Mouse (Mus musculus): ENCODE measurements at regions not wholly inside any gene's neighbourhood (a gene's known extent, or its start where the extent isn't known, plus 50 kb on each side); places are given as distances from the start of the nearest gene placed in this dataset.

- H3K9me3 ChIP-seq (replicated peaks; ENCODE audit: insufficient read depth, low read length), result no peaks in the 10 kb centered on the region
- H3K79me2 ChIP-seq (ENCODE audit: control insufficient read depth, insufficient read depth, low read length, poor library complexity), result no peaks in the 10 kb centered on the region
- H3K9ac ChIP-seq (ENCODE audit: control insufficient read depth, low read depth, low read length, poor library complexity, severe bottlenecking), result no peak overlapping the region
- DNase-seq (ENCODE audit: low read depth, low spot score), result no peak
- TF ChIP-seq EP300 (IDR thresholded peaks at IDR 0.05; ENCODE audit: low read depth in 1 of 2, low read length in 2 of 2) (no peak), TAL1 (IDR thresholded peaks at IDR 0.05; ENCODE audit: low read length) (no peak), E2F4 (IDR thresholded peaks at IDR 0.05; ENCODE audit: borderline replicate concordance, low read depth, low read length) (no peak), GATA1 (IDR thresholded peaks at IDR 0.05; ENCODE audit: low read depth, low read length) (no peak), GABPA (IDR thresholded peaks at IDR 0.05; ENCODE audit: low read depth, low read length) (no peak), UBTF (IDR thresholded peaks at IDR 0.05; ENCODE audit: borderline replicate concordance, insufficient read depth, low read depth, low read length) (no peak), MYB (IDR thresholded peaks at IDR 0.05; ENCODE audit: low read depth, low read length) (no peak), MAFK (IDR thresholded peaks at IDR 0.05; ENCODE audit: borderline replicate concordance, low read depth, low read length) (no peak)
- no peaks in the 10 kb centered on the region for H3K27me3 ChIP-seq (ENCODE audit: control insufficient read depth in 1 of 2, insufficient read depth in 2 of 2, low read length in 2 of 2)
- H3K4me1 ChIP-seq (ENCODE audit: control insufficient read depth in 1 of 2, insufficient read depth in 2 of 2, low read length in 2 of 2), result no peaks in the 10 kb centered on the region
- H3K27ac ChIP-seq (ENCODE audit: control insufficient read depth, low read depth, low read length), result no peak overlapping the region
- no peaks in the 10 kb centered on the region for H3K36me3 ChIP-seq (ENCODE audit: control insufficient read depth in 1 of 2, insufficient read depth in 2 of 2, low read length in 2 of 2)
- no peak overlapping the region for H3K4me3 ChIP-seq (ENCODE audit: control insufficient read depth in 1 of 2, insufficient read depth in 1 of 2, low read depth in 2 of 2, low read length in 2 of 2)
Observed at GRCm38 (mm10) chr16:12887381-12887780, 222.1 kb upstream of the Ercc4 start.

GRCm38 (mm10) chr16:12890094-12890493, 219.4 kb upstream of the Ercc4 start:
- Histone ChIP-seq H3K36me3 (ENCODE audit: control insufficient read depth in 1 of 2, insufficient read depth in 2 of 2, low read length in 2 of 2) (no peaks in the 10 kb centered on the region), H3K4me3 (ENCODE audit: control insufficient read depth in 1 of 2, insufficient read depth in 1 of 2, low read depth in 2 of 2, low read length in 2 of 2) (no peak overlapping the region), H3K79me2 (ENCODE audit: control insufficient read depth, insufficient read depth, low read length, poor library complexity) (no peaks in the 10 kb centered on the region), H3K9me3 (replicated peaks; ENCODE audit: insufficient read depth, low read length) (no peaks in the 10 kb centered on the region), H3K27me3 (ENCODE audit: control insufficient read depth in 1 of 2, insufficient read depth in 2 of 2, low read length in 2 of 2) (no peaks in the 10 kb centered on the region), H3K4me1 (ENCODE audit: control insufficient read depth in 1 of 2, insufficient read depth in 2 of 2, low read length in 2 of 2) (no peaks in the 10 kb centered on the region), H3K9ac (ENCODE audit: control insufficient read depth, low read depth, low read length, poor library complexity, severe bottlenecking) (no peak overlapping the region), H3K27ac (ENCODE audit: control insufficient read depth, low read depth, low read length) (no peak overlapping the region)
- TF ChIP-seq CTCF (IDR thresholded peaks at IDR 0.05 in 2 of 3, conservative IDR thresholded peaks at IDR 0.05 in 1 of 3; ENCODE audit: control insufficient read depth in 1 of 3, insufficient read depth in 1 of 3, low read depth in 2 of 3, low read length in 3 of 3, poor library complexity in 1 of 3, severe bottlenecking in 1 of 3) (no peak), CHD2 (IDR thresholded peaks at IDR 0.05; ENCODE audit: low read length) (no peak), CHD1 (IDR thresholded peaks at IDR 0.05; ENCODE audit: low read depth, low read length) (no peak), TBP (IDR thresholded peaks at IDR 0.05; ENCODE audit: low read depth, low read length) (no peak), HCFC1 (IDR thresholded peaks at IDR 0.05; ENCODE audit: low read depth, low read length) (no peak), MXI1 (IDR thresholded peaks at IDR 0.05; ENCODE audit: low read depth, low read length) (no peak), MAX (IDR thresholded peaks at IDR 0.05; ENCODE audit: low read length) (no peak), ELF1 (IDR thresholded peaks at IDR 0.05; ENCODE audit: low read depth, low read length) (no peak), JUND (IDR thresholded peaks at IDR 0.05; ENCODE audit: low read depth, low read length) (no peak), KAT2A (conservative IDR thresholded peaks at IDR 0.05; ENCODE audit: low read depth, low read length) (no peak), USF2 (IDR thresholded peaks at IDR 0.05; ENCODE audit: borderline replicate concordance in 1 of 2, insufficient read depth in 1 of 2, low read depth in 1 of 2, low read length in 2 of 2) (no peak), POLR2AphosphoS2 (IDR thresholded peaks at IDR 0.05; ENCODE audit: low read length) (no peak), MYB (IDR thresholded peaks at IDR 0.05; ENCODE audit: low read depth, low read length) (no peak)
- DNase-seq (ENCODE audit: low read depth, low spot score), result no peak
